Mouse (Mus musculus) A20 (cell line): ENCODE data around the gene Slc10a7.
A peak's percentile ranks its signal among the peaks of the same experiment; 100 is the strongest.
"Not testable (repeated sequence)": the region's sequence is repeated elsewhere in the genome, so short reads cannot be mapped to it uniquely, and the experiment has no call there.

Source experiments
- DNase-seq: peaks from one replicate; pipeline ENCODE4 v3.0.0-alpha.2; 2011; ENCODE audit warnings: low read depth, low spot score

Gene Slc10a7

DNA sequence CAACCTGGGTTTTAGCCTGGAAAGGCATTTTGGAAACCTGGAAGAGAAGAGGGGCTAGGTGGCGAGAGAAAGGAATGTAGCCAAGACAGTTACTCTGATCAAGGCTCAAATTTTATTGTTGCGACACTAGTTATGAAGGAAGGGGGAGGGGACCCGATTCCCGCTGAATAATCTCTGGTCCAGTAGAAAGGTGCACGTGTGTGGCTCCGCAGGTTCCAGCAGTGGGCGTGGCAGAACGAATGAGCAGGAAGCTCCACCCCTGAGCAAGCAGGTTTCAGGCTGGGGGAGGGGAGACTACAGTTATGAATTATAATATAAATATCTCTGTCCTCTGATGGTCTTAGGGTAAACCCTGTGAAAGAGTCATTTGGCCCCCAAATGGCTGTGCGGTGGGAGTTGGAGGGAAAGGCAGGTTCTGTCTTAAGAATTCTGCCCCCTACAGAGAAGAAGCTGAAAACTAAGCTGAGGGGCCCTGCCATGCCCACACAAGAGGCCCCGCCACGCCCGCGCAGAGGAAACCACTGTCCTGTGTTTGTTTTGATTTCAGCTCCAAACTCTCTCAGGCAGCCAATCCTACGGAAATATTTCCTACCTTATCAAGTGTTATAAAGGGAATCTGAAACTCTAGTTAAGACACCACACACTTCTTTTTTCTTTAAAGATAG is 36.1 kb downstream of the Slc10a7 start:
- DNase-seq: not testable (repeated sequence)

DNA sequence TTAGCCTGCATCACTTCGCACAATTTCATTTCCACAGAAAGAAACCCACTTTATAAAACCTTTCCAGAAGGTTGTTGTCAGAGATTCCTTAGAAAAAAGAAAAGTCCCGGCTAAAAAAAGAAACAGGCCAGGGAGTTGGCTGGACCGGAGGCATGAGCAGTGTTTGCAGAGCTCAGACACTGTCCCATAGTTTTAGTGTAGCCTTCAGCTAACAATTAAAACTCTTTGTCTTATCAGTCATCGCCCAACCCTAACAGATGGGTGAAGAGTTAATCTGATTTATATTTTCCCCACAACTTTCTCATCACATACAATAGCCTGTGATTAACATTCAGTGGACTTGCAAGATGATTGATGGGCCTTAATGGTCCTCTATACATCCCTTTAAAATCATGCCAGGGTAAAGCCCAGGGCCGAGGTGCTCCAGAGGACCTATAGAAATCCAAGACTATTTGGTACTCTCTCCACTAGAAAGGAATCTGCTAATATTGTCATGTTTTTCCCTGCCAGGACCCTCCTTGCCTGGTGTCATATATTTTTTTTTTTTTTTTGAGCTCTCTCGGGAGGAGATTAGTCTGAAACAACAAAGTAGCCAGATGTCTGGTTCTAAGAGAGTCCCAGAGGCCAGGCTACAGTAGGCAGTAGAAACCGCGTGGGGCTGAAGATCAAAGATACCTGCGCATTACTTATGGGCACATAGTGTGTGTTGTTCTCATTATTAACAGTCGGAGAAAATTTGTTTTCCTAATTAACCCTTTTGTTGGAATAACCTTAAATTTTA is 41.0 kb downstream of the Slc10a7 start:
- no peak for DNase-seq

GRCm38 (mm10) chr8:78550752-78551134 is 41.6 kb downstream of the Slc10a7 start:
- DNase-seq: no peak

DNA sequence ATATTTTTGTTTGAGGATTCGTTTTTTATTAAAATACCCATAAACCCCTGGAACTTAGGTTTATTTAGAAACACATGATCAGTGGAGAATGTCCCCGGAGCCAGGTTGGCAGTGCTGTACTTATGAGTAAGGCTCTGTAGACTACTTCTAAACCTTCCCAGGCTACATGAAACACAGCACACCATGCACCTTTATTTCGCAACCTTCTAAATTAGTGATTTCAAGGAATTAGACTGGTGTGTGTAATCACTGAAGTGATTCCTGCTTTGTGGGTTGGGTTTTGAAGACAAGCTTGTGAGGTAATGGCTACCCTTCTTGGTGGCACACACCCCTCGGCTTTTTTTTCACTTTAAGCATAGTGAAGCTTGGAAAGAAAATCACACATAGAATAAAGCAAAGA is 46.7 kb downstream of the Slc10a7 start:
- no peak for DNase-seq

DNA sequence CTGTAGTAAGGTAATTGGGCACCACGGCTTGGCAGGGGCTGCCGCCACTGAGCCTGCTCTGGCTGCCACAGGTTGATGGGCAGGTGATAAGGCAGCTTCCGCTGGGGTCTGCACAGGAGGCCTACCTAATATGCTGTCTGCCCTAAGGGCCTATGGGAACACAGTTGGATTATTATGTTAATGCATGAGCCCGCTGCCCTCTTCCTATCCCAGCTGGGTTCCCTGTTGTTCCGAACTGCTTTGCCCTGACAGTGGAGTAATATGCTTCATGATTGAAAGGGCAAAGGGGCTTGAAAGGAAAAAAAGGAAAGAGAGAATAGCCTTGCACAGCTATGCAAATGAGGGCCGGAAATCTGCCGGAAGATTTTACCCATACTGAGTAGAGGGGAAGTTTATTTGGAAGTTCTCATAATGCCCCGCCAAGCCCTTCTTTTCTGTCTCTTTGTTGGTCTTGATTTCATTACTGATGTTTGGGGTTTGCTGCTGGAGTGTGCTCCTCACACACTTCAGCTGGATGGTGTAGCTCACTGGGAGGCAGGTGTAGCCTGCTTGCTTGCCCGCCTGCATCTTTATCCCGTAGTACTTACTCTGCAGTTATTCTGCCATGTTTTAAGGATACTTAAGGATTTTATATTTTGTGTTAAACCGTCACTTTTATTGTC is 47.8 kb downstream of the Slc10a7 start:
- DNase-seq: no peak

GRCm38 (mm10) chr8:78561620-78562019 is 52.5 kb downstream of the Slc10a7 start:
- peak; percentile 35 for DNase-seq

- no peak for DNase-seq
These were observed 54.4 kb downstream of the Slc10a7 start for GRCm38 (mm10) chr8:78563466-78564058.

DNA sequence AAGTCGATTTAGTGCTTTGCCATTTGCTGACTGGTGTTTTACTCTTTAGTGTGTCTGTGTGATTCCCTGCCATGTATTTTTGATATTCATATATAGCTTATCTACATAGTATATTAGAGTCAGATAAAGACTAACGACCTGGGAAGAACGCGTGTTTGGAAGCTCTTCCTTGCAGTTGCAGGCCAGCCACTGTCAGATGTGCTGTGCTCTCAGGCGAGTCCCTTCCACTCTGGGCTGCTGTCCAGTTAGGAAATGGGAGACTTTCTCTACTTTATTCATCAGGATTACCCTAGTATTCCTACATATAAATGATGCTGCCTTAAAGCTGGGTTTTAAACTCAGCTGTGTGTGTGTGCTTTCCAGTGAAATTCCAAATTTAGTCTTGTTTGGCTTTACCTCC is 55.1 kb downstream of the Slc10a7 start:
- DNase-seq: no peak

DNA sequence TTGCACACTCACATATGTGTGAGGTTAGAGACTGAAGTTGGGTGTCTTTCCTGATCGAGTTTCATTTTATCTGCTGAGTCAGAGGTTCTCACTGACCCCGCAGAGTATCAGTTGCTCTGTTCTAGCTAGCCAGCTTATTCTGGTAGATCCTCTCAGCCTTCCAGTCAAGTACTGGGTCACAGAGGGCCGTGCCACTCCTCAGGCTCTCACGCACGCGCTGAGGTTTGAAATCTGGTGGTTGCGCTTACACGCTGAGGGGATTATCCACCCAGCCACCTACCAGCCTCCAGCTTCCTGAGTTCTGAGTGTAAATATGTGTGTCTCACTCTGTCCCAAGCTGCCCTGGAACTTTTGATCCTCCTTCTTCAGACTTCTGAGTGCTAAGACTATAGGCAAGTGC is 59.0 kb downstream of the Slc10a7 start:
- no peak for DNase-seq

DNA sequence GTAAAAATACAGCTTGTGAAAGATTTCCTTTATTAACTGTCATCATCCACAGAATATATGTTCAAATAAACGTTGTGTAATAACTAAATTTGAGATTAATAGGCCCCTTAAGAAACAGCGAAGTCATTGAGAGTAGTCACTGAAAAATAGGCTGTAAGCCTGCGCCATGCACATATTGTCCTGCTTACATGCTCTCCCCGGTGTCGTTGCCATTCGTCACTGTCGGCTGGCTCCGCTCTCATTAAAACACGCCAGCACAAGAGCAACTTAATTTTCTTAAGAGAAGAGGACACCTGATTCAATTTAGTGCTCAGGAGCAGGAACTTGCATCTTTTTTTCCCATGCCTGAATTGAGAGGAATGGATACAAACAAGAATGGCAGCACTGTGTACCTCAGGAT is 62.4 kb downstream of the Slc10a7 start:
- DNase-seq: no peak

DNA sequence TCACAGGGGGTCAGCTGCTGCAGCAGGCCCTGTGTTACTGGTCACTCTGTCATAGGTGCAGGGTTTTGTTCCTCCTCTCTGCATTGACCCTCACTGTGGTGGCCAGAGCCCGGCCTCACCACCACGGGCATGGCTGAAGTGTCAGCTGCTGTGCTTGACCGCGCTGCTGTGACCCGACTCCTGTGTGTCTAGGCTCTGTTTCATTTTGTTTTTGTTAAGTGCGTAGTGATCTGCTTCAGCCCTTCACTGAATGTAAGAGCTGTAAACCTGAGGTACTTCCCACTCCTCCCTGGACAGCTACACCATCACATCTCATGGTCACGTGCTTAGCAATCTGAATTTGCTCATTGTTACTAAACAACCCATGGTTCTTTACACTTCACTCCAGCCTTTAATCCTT is 65.1 kb downstream of the Slc10a7 start:
- DNase-seq: no peak

DNA sequence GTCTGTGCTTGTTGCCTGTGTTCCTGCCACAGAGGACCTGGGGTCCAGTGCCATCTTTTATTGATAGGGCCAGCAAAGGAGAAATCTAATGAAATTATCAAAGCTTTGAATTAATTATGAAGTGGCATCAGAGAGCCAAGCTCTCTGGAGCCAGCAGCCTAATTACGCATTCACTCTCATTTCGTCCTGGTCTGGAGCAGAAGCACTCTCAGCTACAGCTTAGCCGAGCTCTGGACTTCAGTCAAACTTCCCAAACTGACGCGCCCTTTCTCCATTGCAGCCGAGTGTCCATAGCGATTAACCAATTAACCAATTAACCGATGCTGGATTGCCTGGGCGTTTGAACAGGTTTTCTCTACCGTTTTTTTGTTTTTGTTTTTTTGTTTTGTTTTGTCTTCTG is 68.4 kb downstream of the Slc10a7 start:
- no peak for DNase-seq

DNA sequence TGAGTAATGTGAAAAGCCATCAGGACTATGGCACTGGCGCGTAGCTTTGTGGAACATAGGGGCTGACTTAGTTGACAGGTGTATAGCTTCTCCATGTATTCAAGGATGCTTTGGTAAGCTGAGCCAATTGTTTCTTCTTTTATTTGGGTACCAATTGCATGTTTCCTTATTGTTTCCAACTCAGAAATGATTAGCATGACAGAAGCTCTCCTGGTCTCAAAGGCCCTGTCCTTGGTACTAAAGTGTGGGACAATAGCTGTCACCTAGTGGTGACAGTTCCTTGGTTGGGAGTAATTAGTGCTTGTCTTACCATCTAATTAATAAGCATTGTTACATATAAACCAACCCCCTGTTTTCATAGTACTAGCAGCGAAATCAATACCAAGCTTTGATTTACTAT is 68.9 kb downstream of the Slc10a7 start:
- no peak for DNase-seq

- no peak for DNase-seq
These were observed 75.0 kb downstream of the Slc10a7 start for GRCm38 (mm10) chr8:78584011-78584776.

- DNase-seq: no peak
These were observed 75.7 kb downstream of the Slc10a7 start for GRCm38 (mm10) chr8:78584863-78585262.

- DNase-seq: no peak
These were observed 86.3 kb downstream of the Slc10a7 start for GRCm38 (mm10) chr8:78595481-78595908.

DNA sequence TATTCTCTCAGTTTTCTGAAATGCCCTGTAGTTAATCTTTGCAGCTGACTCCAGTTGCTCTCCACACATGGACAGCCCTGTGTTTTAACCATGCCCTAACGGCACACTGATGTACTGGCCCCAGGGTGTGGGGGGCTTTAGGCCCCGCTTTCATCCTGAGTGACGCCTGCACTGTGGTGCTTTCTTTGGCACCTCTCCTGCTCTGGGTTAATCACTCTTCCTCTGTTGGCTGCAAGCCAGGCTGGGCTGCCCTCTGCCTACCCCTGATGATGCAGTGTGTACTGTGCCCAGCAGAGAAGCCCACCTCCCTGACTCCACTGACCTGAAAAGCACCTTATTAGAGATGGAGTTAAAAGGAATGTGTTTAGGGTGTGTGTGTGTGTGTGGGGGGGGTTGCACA is 89.1 kb downstream of the Slc10a7 start:
- no peak for DNase-seq

GRCm38 (mm10) chr8:78603084-78603483 is 93.9 kb downstream of the Slc10a7 start:
- no peak for DNase-seq

GRCm38 (mm10) chr8:78604426-78604825 is 95.3 kb downstream of the Slc10a7 start:
- no peak for DNase-seq

DNA sequence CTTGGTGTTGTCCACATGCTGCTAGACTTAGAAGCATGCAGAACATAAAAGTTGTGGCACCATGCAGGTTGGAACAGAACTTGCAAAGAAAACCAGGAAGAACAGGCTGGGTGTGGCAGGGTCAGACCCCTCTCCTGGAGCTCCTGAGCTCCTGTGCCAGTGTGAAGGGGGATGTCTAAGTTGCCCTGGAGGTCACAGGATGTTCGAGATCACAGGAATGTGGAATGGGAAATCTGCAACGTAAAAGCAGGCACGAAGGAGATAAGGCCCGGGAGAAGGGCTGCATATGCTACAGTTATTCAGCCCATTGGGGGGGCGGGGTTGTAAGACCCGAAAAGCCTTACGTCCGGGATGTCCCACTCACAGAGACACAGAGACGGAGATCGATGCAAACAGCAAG is 100.2 kb downstream of the Slc10a7 start:
- no peak for DNase-seq

DNA sequence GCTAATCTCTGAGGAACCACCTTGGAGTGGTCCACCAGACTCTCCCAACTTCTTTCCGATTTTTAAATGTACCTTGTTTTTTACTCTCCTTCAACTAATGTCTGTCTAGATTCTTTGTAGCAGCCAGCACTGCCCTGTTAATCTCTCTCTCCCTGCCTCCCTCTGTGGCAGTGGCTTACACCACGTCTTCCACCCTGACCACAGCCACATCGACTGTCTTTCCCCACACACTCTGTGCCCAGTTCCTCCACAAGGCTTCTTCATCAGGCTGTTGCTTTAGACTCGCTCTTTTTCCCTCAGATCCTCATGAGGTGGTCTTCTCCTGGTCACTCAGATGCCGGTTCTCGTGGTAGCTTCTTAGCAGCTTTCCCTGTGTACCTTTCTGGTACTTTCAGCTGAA is 101.9 kb downstream of the Slc10a7 start:
- DNase-seq: no peak

- DNase-seq: no peak
These were observed 113.2 kb downstream of the Slc10a7 start for GRCm38 (mm10) chr8:78622362-78622761.
